Mouse (Mus musculus) neural tube, embryonic 11.5 days (tissue): ENCODE results near the gene Pianp. TPM values are rescaled to one million over a fixed set of nuclear protein-coding genes. Genes with fewer than 3 reads are reported as not detected.

Experiments used
- ATAC-seq: fragments of 200-750 bp; cut with Nextera tagmentation; 2 replicates; pipeline ENCODE4 v1.8.0; 2017; ENCODE audit warnings: moderate number of reproducible peaks, mild to moderate bottlenecking, moderate TSS enrichment, moderate library complexity; ENCODE audit not compliant: insufficient read depth, low FRiP score, low TSS enrichment
- DNase-seq: peaks from one replicate; pipeline ENCODE4 v3.0.0-alpha.2; 2015; ENCODE audit warnings: low spot score
- H3K27ac ChIP-seq: fragments of 300-500 bp; sonication (generic); 2 replicates; pipeline ENCODE4 v1.5.1; 2014; ENCODE audit warnings: low read depth, mild to moderate bottlenecking, low read length
- H3K27me3 ChIP-seq: fragments of 300-500 bp; sonication (generic); 2 replicates; pipeline ENCODE4 v1.6.1; 2014; ENCODE audit warnings: mild to moderate bottlenecking, low read length, mixed read lengths; ENCODE audit not compliant: control insufficient read depth, insufficient read depth
- H3K36me3 ChIP-seq: fragments of 300-500 bp; sonication (generic); 2 replicates; pipeline ENCODE4 v1.6.1; 2014; ENCODE audit warnings: mild to moderate bottlenecking, low read length, moderate library complexity, mixed read lengths; ENCODE audit not compliant: control insufficient read depth, insufficient read depth
- H3K4me1 ChIP-seq: fragments of 300-500 bp; sonication (generic); 2 replicates; pipeline ENCODE4 v1.6.1; 2014; ENCODE audit warnings: low read length, mixed read lengths; ENCODE audit not compliant: control insufficient read depth, insufficient read depth
- H3K4me2 ChIP-seq: fragments of 300-500 bp; sonication (generic); 2 replicates; pipeline ENCODE4 v1.6.1; 2014; ENCODE audit warnings: low read depth, mild to moderate bottlenecking, moderate library complexity
- H3K4me3 ChIP-seq: fragments of 300-500 bp; sonication (generic); 2 replicates; pipeline ENCODE4 v1.5.1; 2014; ENCODE audit warnings: low read depth, low read length
- H3K9ac ChIP-seq: fragments of 300-500 bp; sonication (generic); 2 replicates; pipeline ENCODE4 v1.6.1; 2014; ENCODE audit warnings: mild to moderate bottlenecking, low read length
- H3K9me3 ChIP-seq: fragments of 300-500 bp; sonication (generic); 2 replicates; pipeline ENCODE4 v1.6.1; 2016; ENCODE audit warnings: low read length; ENCODE audit not compliant: control insufficient read depth
- WGBS: fragments of 180-500 bp; shearing (Covaris S2); extraction: QIAGEN DNeasy Blood & Tissue Kit; methylation state at CpG from one replicate; pipeline ENCODE4 v1.1.7; 2014; 5-methylcytosine and 5-hydroxymethylcytosine counted together
- polyA plus RNA-seq: library from polyadenylated mRNA; unstranded; fragments of >200 nt; fragmentation: Nextera tagmentation; extraction: Ambion mirVana; gene quantifications from 2 replicates; pipeline ENCODE4 v1.2.1, GENCODE M21; 2014

The Pianp gene
- polyA plus RNA-seq, 1 experiment from 2014 or later = 2.6 TPM

GRCm38 (mm10) chr6:124998066-124998465, 1.6 kb downstream of the Pianp start:
- peaks cover 4% of the 10 kb centered on the region; the same call in 1 of the 2 replicates for H3K4me1 ChIP-seq
- H3K9ac ChIP-seq = no peak overlapping the region
- no peak overlapping the region for H3K4me2 ChIP-seq
- DNase-seq (no peak), ATAC-seq (no peak)
- 6% methylated on average over 8 of the region's 8 CpGs for WGBS
- peaks cover 63% of the 10 kb centered on the region for H3K27me3 ChIP-seq
- H3K36me3 ChIP-seq = no peaks in the 10 kb centered on the region
- H3K27ac ChIP-seq = no peak overlapping the region
- no peak overlapping the region for H3K4me3 ChIP-seq
- no peaks in the 10 kb centered on the region for H3K9me3 ChIP-seq

GRCm38 (mm10) chr6:124999091-124999490, 2.6 kb downstream of the Pianp start:
- Histone ChIP-seq H3K9ac (no peak overlapping the region), H3K27me3 (peaks cover 57% of the 10 kb centered on the region), H3K36me3 (no peaks in the 10 kb centered on the region), H3K4me2 (no peak overlapping the region), H3K4me1 (peaks cover 4% of the 10 kb centered on the region; the same call in 1 of the 2 replicates), H3K4me3 (no peak overlapping the region), H3K27ac (no peak overlapping the region), H3K9me3 (no peaks in the 10 kb centered on the region)
- no peak for ATAC-seq
- 41% methylated on average over 14 of the region's 14 CpGs for WGBS
- no peak for DNase-seq

- ATAC-seq (no peak), DNase-seq (no peak)
- Histone ChIP-seq H3K27ac (no peak overlapping the region), H3K36me3 (no peaks in the 10 kb centered on the region), H3K4me2 (no peak overlapping the region), H3K27me3 (peaks cover 56% of the 10 kb centered on the region), H3K4me3 (no peak overlapping the region), H3K4me1 (peaks cover 4% of the 10 kb centered on the region; the same call in 1 of the 2 replicates), H3K9me3 (no peaks in the 10 kb centered on the region), H3K9ac (no peak overlapping the region)
- 28% methylated on average over 10 of the region's 10 CpGs for WGBS
Observed at GRCm38 (mm10) chr6:124999546-124999945, 3.1 kb downstream of the Pianp start.

- no peak for DNase-seq
- Histone ChIP-seq H3K4me3 (no peak overlapping the region), H3K36me3 (no peaks in the 10 kb centered on the region), H3K4me2 (no peak overlapping the region), H3K27me3 (peaks cover 19% of the 10 kb centered on the region), H3K4me1 (no peaks in the 10 kb centered on the region; the same call in 1 of the 2 replicates), H3K9ac (no peak overlapping the region), H3K27ac (no peak overlapping the region), H3K9me3 (no peaks in the 10 kb centered on the region)
- WGBS = 40% methylated on average over 3 of the region's 3 CpGs
- no peak for ATAC-seq
Observed at GRCm38 (mm10) chr6:125003706-125004105, 7.2 kb downstream of the Pianp start.

GRCm38 (mm10) chr6:125005086-125005485, 8.6 kb downstream of the Pianp start:
- Histone ChIP-seq H3K4me1 (peaks cover 4% of the 10 kb centered on the region), H3K36me3 (no peaks in the 10 kb centered on the region), H3K27ac (no peak overlapping the region), H3K4me2 (no peak overlapping the region), H3K9ac (no peak overlapping the region), H3K4me3 (no peak overlapping the region), H3K9me3 (no peaks in the 10 kb centered on the region), H3K27me3 (peaks cover 7% of the 10 kb centered on the region; the same call in 1 of the 2 replicates)
- no peak for DNase-seq
- WGBS = 18% methylated on average over 3 of the region's 3 CpGs
- no peak for ATAC-seq

GRCm38 (mm10) chr6:125008060-125008459, 11.6 kb downstream of the Pianp start:
- whole genome bisulfite sequencing = 46% methylated on average over 13 of the region's 13 CpGs
- Histone ChIP-seq H3K36me3 (no peaks in the 10 kb centered on the region), H3K4me2 (peak overlapping the region; percentile 57), H3K9me3 (no peaks in the 10 kb centered on the region), H3K27me3 (no peaks in the 10 kb centered on the region), H3K4me3 (peak overlapping the region; percentile 90), H3K9ac (peak overlapping the region; percentile 62), H3K27ac (peak overlapping the region; percentile 84), H3K4me1 (peaks cover 5% of the 10 kb centered on the region)
- DNase-seq (no peak), ATAC-seq (peak; percentile 0; the same call in 1 of the 2 replicates)

GRCm38 (mm10) chr6:125008586-125009128, 12.2 kb downstream of the Pianp start:
- Histone ChIP-seq H3K9ac (peak overlapping the region; percentile 94), H3K4me3 (peak overlapping the region; percentile 90), H3K36me3 (no peaks in the 10 kb centered on the region), H3K27ac (peak overlapping the region; percentile 99), H3K27me3 (no peaks in the 10 kb centered on the region), H3K4me2 (peak overlapping the region; percentile 57), H3K9me3 (no peaks in the 10 kb centered on the region), H3K4me1 (peaks cover 5% of the 10 kb centered on the region)
- ATAC-seq = peak; percentile 97
- WGBS = 0% methylated on average over 32 of the region's 34 CpGs
- peak; percentile 96 for DNase-seq

GRCm38 (mm10) chr6:125009129-125009180, 12.5 kb downstream of the Pianp start, which contains the start of gene Zfp384:
TSS of gene Zfp384 (plus strand) at chr6:125009145.
- Histone ChIP-seq H3K9ac (peak within 1 kb of the TSS; percentile 94), H3K4me3 (peak within 1 kb of the TSS; percentile 90), H3K27me3 (no peaks in the 10 kb centered on the region), H3K9me3 (no peaks in the 10 kb centered on the region), H3K4me1 (peaks cover 5% of the 10 kb centered on the region), H3K36me3 (0 out of 2 replicates have a peak, but pooled peaks cover 2% of the 10 kb centered on the region), H3K27ac (peak within 1 kb of the TSS; percentile 99), H3K4me2 (peak within 1 kb of the TSS; percentile 85)
- WGBS = 0% methylated on average over 3 of the region's 3 CpGs
- DNase-seq (no peak), ATAC-seq (no peak)

GRCm38 (mm10) chr6:125009181-125010073, 12.9 kb downstream of the Pianp start:
- peaks cover 5% of the 10 kb centered on the region for H3K4me1 ChIP-seq
- peak overlapping the region; percentile 90 for H3K4me3 ChIP-seq
- peak; percentile 88 for DNase-seq
- 2% methylated on average over 26 of the region's 78 CpGs for WGBS
- peak overlapping the region; percentile 85 for H3K4me2 ChIP-seq
- H3K27me3 ChIP-seq = no peaks in the 10 kb centered on the region
- peak overlapping the region; percentile 99 for H3K27ac ChIP-seq
- H3K9ac ChIP-seq = peak overlapping the region; percentile 94
- H3K36me3 ChIP-seq = 0 out of 2 replicates have a peak, but pooled peaks cover 2% of the 10 kb centered on the region
- no peaks in the 10 kb centered on the region for H3K9me3 ChIP-seq
- peak; percentile 77 for ATAC-seq
